Mouse (Mus musculus) adrenal gland, adult 18-20 months (tissue): ENCODE measurements around the gene Rusc2. TPM values are rescaled to one million over a fixed set of nuclear protein-coding genes. Genes with fewer than 3 reads are reported as not detected.

Source experiments
- DNase-seq, 2 experiments: peaks; one replicate each; pipeline ENCODE4 v3.0.0; 2021 to 2022; ENCODE audit warnings: low spot score in 2 of 2
- total RNA-seq, 2 experiments: library from RNA; stranded (reverse); gene quantifications; 1 replicate in 1 of 2; 2 replicates in 1 of 2; pipeline ENCODE4 v1.2.3; 2021

The Rusc2 gene
- total RNA-seq, 2 experiments from 2014 or later: 36.9 to 39.9 TPM

- DNase-seq: peak; percentile 79 to 82
Measured at GRCm38 (mm10) chr4:43431690-43432089, 49.9 kb downstream of the Rusc2 start.

- no peak for DNase-seq
Measured at GRCm38 (mm10) chr4:43432832-43433231, 51.1 kb downstream of the Rusc2 start.

GRCm38 (mm10) chr4:43441639-43442038, 59.9 kb downstream of the Rusc2 start, which contains the start of gene Tesk1:
TSS of gene Tesk1 (plus strand) at chr4:43441939.
- peak in 1 of 2 experiments; percentile 1 for DNase-seq

GRCm38 (mm10) chr4:43442044-43442443, 60.3 kb downstream of the Rusc2 start:
- DNase-seq: peak; percentile 99

- peak; percentile 72 to 75 for DNase-seq
Measured at GRCm38 (mm10) chr4:43442456-43443361, 60.9 kb downstream of the Rusc2 start.

GRCm38 (mm10) chr4:43443511-43443910, 61.7 kb downstream of the Rusc2 start:
- no peak for DNase-seq

GRCm38 (mm10) chr4:43447251-43447650, 65.5 kb downstream of the Rusc2 start:
- DNase-seq: peak in 1 of 2 experiments; percentile 51

- no peak for DNase-seq
Measured at GRCm38 (mm10) chr4:43448554-43448953, 66.8 kb downstream of the Rusc2 start.

- no peak for DNase-seq
Measured at GRCm38 (mm10) chr4:43452315-43452714, 70.5 kb downstream of the Rusc2 start.

- no peak for DNase-seq
Measured at GRCm38 (mm10) chr4:43453413-43453812, 71.6 kb downstream of the Rusc2 start.

GRCm38 (mm10) chr4:43454041-43454836, 72.5 kb downstream of the Rusc2 start, which contains the start of gene Cd72:
TSS of gene Cd72 (minus strand) at chr4:43454628.
- no peak for DNase-seq

- DNase-seq: no peak
Measured at GRCm38 (mm10) chr4:43456470-43456869, 74.7 kb downstream of the Rusc2 start.

GRCm38 (mm10) chr4:43457124-43457523, 75.3 kb downstream of the Rusc2 start:
- no peak for DNase-seq

GRCm38 (mm10) chr4:43463102-43463501, 81.3 kb downstream of the Rusc2 start:
- DNase-seq: no peak

- no peak for DNase-seq
Measured at GRCm38 (mm10) chr4:43465935-43466334, 84.2 kb downstream of the Rusc2 start.

- no peak for DNase-seq
Measured at GRCm38 (mm10) chr4:43466872-43467271, 85.1 kb downstream of the Rusc2 start.

GRCm38 (mm10) chr4:43470301-43470700, 88.5 kb downstream of the Rusc2 start:
- DNase-seq: no peak

- no peak for DNase-seq
Measured at GRCm38 (mm10) chr4:43473636-43474035, 91.9 kb downstream of the Rusc2 start.

- no peak for DNase-seq
Measured at GRCm38 (mm10) chr4:43476604-43477003, 94.8 kb downstream of the Rusc2 start.
